Mouse (Mus musculus) ES-CJ7 (cell line): Measurements from ENCODE around the gene Kank2.

Source experiments
- DNase-seq: peaks from one replicate; pipeline ENCODE4 v3.0.0; 2011; ENCODE audit warnings: low read depth, low spot score

Gene Kank2

GRCm38 (mm10) chr9:21721036-21721435 lies 77.5 kb downstream of the Kank2 start:
- no peak for DNase-seq

- DNase-seq, result no peak
Measured at GRCm38 (mm10) chr9:21717015-21717414, 81.5 kb downstream of the Kank2 start.
